Mouse (Mus musculus): ENCODE measurements around the gene Dpp6.

The Dpp6 gene

DNA sequence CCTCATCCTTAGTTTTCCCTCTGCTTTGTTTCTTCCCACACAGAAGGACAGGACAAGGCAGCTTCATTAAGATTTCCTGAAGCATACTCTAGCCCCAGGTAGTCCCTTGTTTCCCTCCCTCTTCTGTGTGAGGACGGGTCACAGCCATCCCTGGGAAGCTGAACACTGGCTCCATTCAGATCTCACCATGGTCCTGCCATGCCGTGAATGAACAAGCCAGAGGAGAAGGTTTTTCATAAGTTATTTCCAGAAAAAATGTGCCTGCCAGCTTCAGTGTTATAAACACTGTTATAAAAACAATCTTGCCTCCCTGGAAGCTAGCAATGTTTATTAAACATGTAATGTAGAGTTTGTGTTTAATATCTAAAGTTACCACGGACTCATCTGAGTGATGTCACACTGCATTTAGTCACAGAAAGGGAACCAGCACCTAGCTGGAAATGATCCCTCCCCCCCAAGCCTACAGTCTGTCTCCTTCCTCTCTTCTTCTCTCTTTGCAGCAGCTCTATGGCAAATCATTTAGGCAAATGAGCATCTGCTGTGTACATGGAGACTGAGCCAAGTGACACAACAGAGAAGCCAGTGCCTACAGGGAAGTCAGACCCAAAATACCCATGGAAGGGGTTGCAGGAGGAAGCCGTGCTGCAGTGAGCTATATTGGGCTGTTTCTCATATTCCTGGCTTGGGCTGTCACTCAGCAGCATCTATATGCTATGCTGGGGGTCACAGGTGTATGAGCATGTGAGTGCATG is 128.3 kb downstream of the Dpp6 start:
- in situ Hi-C loops (cut with MboI, MseI), result no loop called here

DNA sequence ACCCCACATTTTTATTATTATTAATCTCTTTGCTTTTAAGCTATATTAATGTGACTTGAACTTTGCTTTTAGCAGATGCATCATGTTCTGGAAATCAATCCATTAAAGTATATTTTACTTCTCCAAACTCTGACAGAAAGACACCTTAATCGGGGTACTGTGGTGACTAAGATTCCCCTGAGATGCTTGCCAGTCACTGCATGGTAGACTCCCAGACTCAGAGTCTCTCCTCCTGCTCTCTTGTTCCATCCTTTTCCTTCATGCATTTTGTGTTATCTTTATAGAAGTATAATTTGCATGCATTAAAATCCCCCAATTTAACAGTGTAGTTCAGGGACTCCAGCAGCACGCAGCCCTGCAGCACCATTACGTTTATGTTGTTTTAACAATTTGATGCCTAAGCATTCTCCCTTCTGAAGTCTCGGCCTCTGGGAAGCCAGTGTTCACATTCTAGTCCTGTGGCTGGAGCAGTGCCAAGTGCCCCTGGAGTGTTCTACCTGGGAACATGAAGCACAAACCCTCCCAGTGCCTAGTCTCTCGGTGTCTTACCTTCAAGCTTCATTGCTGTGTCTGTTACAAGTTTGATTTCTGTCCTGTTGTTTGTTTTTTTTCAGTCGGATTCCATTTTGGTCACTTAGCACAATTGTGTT is 153.1 kb downstream of the Dpp6 start:
- in situ Hi-C loops (cut with MboI, MseI), result no loop called here

DNA sequence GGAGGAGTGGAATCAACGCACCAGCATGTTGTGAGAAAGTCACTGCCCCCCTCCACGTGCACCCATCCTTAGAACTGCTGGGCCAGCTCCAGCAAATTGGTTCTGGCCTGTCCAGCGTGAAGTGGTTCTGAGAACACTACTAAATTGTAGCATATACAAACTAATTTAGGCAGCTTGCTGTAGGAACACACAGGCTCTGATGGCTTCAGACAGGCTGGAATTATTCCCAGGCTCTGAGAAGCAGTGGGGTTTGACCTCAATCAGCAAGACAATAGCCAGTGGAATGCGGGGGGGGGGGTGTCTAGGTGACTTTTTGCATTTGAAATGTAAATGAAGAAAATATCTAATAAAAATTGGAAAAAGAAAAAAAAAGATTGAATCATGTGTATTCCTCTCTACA is 156.2 kb downstream of the Dpp6 start:
- in situ Hi-C loops (cut with MboI, MseI), result no loop called here

DNA sequence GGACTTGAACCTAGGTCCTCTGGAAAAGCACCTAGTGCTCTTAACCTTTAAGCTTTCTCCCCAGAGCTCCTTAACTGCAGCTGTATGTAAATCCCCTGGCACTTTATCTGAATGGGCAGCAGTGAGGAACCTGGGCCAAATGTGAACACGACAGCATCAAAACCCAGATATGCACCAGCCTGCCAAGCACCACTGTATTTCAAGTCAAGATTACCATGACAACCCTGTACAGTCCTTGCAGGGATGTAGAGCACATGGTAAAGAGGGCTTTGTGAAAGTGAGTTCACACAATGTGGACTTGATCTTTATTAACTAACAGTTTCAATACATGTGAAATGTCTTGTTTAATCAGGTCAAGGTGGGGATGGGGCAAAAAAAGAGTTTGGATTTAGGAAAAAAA is 162.3 kb downstream of the Dpp6 start:
- in situ Hi-C loops (cut with MboI, MseI), result no loop called here

DNA sequence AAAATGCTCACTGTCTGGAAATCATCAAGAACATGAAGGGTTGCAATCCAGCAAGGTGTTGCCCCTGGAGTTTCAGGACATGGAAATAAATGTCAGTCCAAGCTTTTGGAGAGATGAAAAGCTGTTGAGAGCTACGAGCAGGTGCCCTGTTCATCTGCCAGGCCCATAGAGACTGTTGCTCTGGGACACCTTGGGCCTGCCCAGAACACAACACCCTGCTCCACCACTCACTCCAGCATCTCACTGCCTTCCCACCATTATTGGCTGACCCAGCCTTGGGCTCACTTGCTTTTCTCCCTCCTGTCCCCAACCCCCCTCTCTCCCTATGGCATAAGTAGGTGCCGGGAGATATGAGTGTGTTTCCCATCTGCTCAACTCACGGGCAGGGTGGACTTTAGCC is 162.8 kb downstream of the Dpp6 start:
- in situ Hi-C loops (cut with MboI, MseI), result no loop called here

DNA sequence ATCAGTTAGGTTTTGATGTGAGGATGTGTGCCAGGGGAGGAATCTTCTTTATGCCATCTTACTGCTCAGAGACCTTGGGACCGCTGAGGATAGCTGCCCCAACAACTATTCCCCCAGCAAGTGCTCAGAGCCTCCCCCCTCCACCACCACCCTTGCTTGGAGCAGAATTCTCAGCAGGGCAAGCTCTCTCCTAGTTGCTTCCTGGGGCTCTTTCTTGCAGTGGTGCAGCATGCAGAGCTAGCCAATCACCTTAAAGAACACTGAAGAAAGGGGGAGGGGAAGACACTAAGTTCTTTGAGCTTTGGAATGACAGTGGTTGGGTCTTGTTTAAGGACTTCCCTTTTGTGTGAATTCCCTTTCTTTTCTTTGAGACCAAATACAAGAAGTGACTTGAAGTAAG is 168.1 kb downstream of the Dpp6 start:
- in situ Hi-C loops (cut with MboI, MseI), result no loop called here

DNA sequence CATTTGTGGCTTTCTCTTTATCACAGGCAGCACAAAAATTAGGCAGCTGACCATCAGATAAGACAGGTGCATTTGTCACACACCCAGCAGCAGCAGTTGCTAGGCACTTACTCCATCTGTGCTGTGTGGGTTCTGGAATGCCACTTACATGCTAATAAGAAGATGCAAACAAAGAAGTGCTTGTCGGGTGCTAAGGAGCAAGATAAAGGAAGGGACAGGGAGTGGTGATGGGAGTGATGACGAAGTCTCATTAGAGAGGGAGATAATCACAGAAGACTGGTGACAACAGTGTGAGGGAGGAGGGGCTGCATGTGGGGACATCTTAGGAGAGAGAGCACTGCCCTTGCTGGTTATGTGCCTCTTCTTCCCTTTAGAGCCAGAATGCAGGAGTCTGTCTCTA is 174.6 kb downstream of the Dpp6 start:
- in situ Hi-C loops (cut with MboI, MseI), result no loop called here

DNA sequence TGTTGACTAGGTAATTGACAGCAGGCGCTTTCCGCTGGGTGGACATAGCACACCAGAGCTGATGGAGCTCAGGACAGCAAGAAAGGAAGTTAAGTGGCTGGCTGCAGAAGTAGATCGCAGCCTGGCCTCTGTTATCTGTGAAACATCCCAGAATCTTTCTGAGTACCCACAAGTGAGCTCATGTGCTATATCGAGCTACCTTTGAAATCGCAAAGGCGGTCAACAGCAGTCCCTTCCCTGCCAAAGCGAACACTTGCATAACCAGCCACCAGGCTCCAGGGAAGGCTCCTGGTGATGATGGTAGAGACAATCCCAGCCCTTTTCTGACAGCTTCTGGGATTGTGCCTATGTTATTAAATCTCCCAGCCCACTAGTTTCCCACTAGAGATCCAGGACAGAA is 186.5 kb downstream of the Dpp6 start:
- in situ Hi-C loops (cut with MboI, MseI), result no loop called here

DNA sequence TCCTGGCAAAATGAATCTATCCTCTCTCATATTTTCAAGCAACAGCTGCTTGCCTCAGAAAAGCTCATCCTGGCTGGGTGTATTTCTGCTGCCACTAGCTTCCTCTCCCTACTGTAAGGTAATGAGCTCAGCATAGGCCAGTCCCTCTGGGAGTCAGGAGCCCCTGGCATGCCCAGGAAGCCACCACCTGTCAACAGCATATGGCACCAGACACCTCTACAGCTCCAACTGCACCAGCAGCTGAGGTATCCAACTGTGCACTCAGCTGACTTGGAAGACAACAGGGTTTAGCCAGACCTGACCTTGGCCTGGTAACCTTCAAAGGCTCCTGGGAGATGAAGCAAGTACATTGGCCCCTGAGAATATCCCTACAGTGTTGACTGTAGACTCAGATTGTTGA is 192.2 kb downstream of the Dpp6 start:
- in situ Hi-C loops (cut with MboI, MseI), result no loop called here

DNA sequence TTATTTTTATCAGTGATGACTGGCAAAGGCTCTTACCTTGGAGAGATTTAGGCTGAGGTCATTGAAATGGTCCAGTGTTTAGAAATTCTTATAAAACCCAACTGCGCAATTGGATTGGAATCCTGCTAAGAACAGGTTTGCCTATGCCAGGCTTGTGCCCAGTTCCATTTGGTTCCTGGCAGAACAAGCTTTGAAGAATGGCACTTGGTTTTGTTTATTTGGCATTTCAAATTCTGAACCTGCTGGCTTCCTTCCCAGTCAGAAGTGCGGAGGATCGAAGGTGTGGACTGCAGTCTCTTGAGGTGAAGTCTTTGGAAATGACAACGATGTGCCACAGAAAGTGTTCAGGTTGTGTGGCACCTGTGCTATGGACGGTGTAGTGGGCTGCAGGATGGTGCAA is 193.6 kb downstream of the Dpp6 start:
- in situ Hi-C loops (cut with MboI, MseI), result no loop called here

DNA sequence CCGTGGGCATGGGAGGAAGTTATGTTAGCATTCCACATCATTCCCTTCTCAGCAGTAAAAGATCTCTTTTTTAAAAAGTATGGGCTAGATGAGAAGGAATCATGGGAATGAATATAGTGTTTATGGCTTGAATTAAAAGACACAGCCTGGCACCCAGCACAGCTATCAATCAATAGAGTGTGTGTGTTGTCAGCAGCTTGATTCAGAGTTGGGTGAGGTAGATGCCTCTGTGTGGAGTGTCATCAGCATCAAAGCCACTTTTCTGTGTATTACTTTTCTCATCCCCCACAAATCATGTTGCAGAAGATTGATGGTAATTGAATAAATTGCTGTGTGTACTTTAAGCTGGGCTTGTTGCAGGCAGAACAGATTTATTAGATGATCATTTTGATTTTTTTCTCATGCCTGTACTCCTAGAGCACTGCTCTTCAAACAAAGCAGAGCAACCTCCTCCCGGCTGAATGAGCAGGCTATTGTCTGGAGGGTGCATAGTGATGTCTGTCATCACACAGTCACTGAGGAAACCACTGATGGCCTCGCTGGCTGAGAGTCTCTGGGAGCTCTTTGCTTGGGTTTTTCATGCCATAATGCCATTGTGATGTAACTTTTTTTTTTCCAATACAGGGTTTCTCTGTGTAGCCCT is 201.4 kb downstream of the Dpp6 start:
- in situ Hi-C loops (cut with MboI, MseI), result no loop called here

DNA sequence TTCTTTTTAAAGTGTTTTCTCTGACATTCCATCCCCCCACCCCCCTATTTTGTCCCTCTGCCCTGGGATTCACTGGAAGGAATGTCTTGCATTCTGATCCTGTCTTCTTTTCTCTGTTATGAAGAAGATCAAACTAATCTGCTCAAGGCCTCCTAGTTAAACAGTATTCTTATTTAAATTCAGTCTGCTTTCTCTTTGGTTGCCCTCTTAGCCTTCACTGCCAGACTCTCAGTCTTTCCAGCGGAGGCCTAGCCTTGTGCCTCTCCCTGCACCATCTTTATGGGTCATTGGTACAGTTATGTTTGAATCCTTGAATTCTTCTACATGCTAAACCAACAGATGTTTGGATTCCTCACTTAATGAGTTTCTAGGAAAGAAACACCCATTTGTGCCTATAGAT is 211.6 kb downstream of the Dpp6 start:
- in situ Hi-C loops (cut with MboI, MseI), result no loop called here

DNA sequence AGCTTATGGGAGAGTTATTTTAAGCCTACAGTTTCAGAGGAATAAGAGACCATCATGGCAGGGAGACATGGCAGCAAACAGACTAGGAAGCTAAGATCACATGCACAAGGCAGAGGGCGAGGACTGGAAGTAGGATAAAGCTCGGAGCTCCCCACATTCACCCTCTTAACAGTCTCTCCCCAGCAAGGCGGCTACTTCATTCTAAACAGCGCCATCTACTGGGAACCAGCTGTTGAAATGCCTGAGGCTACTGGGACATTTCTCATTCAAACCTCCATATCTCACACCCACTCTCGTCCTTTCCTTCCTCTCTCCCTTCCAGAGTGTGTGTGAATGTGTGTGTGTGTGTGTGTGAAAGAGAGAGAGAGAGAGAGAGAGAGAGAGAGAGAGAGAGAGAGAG is 212.8 kb downstream of the Dpp6 start:
- in situ Hi-C loops (cut with MboI, MseI), result no loop called here

DNA sequence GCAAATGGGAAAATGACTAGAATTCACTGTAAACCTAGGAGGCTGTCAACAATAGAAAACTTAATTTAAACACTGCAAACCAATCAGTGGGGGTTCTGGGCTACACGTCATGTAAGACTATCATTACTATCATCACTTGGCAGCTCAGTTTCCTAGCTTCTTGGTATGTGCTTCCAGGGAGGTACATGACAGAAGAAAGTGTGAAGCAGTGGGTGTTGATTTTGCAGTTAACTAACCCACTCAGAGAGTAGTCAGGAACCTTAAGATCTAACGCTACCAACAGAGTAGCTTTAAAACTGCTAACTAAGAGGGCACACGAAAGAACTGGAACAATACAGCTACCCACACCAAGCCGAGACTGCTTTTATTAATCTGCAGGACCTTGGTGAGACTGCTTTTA is 217.9 kb downstream of the Dpp6 start:
- in situ Hi-C loops (cut with MboI, MseI), result no loop called here

DNA sequence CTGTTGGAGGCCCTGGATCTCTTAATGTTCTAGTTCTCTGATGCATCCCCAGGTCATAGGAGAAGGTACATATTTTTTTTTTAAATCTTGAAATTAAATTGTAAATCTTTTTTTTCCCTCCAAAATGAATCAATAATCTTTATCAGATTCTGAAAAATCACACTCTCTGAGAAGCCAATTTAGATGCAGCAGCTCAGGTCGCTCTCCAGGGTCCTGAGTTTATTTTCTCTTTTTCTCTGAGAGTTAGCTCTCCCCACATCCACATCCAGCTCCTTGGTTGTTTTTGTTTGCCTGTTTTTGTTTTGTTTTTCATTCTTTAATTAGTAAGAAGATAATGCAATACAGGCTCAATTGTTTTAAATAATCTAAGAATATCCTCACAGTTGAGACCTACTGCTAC is 218.3 kb downstream of the Dpp6 start:
- in situ Hi-C loops (cut with MboI, MseI), result no loop called here

DNA sequence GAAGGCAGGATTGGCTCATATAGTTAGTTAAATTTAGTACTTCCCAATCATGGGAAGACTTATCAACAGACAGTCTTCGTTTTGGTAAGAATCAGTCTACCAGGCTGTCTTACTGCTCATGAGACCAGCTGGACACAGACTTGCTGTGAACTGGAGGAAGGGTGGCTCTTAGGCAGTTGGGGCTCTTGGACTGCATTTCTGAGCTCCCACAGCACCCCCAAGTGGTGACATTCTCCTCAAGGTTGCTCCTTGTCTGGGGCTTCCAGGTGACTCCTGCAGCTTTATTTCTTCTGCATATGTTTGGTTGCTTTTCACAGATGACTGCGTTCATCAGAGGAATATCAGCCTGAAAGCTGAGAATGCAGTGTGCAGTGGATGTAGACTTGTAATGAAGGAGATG is 218.9 kb downstream of the Dpp6 start:
- in situ Hi-C loops (cut with MboI, MseI), result no loop called here

DNA sequence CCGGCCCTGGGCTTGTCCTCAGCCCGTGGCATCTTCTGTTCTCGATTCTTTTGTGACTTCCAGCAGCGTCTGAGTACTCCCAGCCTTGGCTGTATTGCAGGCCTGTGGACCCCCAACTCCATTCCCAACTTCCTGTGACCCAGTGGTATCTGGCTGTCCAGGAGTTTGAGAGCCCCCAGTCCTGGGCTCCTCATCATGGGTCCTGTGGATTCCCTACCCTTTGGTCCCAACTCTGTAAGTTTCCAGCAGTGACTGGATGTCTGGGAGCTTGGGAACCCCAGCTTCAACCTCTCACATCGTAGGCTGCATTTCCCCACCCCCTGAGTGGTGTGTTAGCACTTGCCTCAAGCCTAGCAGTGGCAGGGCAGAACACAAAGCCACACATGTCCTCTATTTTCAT is 220.8 kb downstream of the Dpp6 start:
- in situ Hi-C loops (cut with MboI, MseI), result no loop called here

DNA sequence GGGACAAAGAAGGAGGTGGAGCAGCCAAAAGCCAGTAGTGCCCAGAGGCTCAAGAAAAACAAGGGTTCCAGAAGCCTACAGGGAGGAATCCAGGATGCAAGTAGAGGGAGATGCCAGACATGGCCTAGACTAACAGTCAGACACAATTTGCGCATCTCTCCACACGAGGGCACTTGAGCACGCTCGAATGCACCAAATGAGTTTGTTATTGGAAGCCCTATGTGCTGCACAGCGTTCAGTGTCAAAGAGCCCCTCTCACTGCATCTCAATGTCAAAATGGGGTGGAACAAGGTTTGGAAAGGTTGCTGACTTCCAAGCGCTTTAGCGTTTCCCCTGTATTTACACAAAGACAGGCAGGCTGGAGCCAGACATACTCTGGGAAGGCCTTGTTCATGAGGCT is 231.2 kb downstream of the Dpp6 start:
- in situ Hi-C loops (cut with MboI, MseI), result no loop called here

DNA sequence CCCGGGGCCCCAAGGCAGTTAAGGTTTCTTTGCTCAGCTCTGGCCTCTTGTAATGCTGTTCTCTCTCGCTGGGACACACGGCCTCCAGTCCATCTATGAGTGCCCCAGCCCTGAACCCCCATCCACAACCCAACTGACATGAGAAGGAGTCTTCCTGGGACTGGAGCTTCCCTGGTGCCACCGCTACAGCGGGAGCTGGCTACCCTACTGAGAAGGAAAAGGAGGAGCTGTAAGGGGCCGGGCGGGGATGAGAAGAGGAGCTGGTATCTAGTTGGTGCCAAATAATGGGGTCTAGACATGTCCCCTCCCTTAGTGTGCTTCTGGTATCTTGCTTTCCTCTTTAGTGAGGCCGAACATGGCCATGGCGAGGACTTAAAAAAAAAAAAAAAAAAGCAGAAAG is 231.9 kb downstream of the Dpp6 start:
- in situ Hi-C loops (cut with MboI, MseI), result no loop called here

DNA sequence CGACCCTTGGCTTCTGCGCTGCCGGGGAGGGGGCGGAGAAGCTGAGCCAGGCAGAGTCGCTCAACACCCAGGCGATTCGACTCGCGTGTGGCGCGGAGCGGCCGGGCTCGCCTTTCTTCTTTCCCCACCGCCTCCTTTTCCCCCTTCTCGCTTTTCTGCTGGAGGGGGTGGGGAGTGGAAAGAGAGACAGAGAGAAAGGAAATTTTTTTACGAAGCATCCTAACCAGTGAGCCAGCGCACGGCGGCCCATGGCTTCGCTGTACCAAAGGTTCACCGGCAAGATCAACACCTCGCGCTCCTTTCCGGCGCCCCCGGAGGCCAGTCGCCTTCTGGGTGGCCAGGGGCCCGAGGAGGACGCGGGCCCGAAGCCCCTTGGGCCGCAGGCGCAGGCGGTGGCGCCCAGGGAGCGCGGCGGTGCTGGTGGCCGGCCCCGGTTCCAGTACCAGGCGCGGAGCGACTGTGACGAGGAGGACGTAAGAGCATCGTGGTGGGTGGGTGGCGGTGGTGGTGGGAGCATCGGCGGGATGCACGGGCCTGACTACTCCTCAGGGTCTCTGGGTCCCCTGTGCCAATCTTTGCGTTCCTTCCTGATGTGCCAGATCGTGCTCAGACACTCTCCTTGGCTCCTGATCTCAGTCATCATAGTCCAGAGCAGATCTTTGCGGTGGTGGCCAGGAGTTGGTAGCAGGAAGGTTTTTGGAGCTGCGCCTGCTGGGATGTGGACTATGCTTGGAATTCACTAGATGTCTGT is 232.5 kb downstream of the Dpp6 start:
- in situ Hi-C loops (cut with MboI, MseI), result no loop called here

DNA sequence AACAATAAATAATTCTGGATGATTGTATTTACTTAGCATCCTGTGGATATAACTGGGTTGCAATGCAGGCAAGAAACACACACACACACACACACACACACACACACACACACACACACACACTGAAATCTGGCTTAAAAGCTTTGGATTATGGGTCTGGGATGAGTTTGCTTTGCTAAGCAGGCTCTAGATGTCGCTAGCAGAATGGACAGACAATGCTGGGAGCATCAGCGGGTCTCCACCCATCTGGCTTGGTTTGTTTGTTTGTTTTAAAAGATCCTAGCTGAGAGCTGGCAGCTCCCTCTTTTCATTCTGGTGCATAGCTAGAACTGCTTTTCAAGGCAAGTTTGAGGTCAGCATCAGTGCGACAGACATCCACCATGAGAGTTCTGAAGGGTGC is 234.2 kb downstream of the Dpp6 start:
- in situ Hi-C loops (cut with MboI, MseI), result no loop called here

DNA sequence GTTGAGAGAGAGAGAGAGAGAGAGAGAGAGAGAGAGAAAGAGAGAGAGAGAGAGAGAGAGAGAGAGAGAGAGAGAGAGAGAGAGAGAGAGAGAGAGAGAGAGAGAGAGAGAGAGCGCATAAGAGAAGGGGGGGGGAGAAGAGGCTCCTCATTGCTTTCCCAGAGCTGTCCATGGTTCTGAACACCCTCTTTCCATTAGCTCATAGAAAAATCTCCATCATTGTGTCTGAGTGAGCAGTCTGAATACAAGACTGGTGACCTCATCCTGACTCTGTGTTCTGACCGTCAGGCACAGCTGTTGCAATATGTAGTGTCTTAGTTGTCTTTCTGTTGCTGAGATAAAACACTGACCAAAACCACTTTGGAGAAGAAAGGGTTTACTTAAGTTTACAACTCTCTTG is 235.4 kb downstream of the Dpp6 start:
- in situ Hi-C loops (cut with MboI, MseI), result no loop called here

DNA sequence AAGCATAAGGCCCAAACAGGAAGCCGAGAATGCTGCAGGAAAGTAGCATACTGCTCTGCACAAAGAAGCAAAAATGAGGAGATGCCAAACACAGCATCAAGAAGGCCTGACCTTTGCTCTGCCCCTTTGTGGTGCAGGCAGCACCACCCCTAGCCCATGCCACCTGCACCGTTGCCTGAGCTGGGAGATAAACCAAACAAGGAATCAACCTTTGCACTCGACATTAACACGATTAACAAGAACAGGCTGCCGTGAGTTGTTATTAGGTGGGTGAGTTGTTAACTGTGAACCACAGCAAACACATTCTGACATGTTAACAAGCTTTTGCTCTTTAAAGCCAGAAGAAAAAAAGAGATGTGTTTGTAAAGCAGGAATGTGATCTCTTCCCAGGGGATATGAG is 239.4 kb downstream of the Dpp6 start:
- in situ Hi-C loops (cut with MboI, MseI), result no loop called here

Data from regulatory T cell (primary cell).